Mouse (Mus musculus) liver, embryonic 14.5 days (tissue): Measurements from ENCODE around the gene Snx12. TPM values are rescaled to one million over a fixed set of nuclear protein-coding genes. Genes with fewer than 3 reads are reported as not detected.

Experiments used
- ATAC-seq: fragments of 200-750 bp; cut with Nextera tagmentation; 2 replicates; pipeline ENCODE4 v1.8.0; 2017; ENCODE audit warnings: moderate number of reproducible peaks, mild to moderate bottlenecking, moderate library complexity; ENCODE audit not compliant: insufficient read depth
- DNase-seq, 3 experiments: peaks; one replicate each; pipeline ENCODE4 v3.0.0-alpha.2; 2012 to 2013; ENCODE audit warnings: low read depth in 3 of 3, low spot score in 3 of 3
- H3K27ac ChIP-seq: fragments of 300-500 bp; sonication (generic); 2 replicates; pipeline ENCODE4 v1.5.1; 2014; ENCODE audit warnings: moderate library complexity, mild to moderate bottlenecking, control low read depth, inconsistent platforms
- H3K27me3 ChIP-seq: fragments of 300-500 bp; sonication (generic); 2 replicates; pipeline ENCODE4 v1.6.1; 2014; ENCODE audit warnings: mild to moderate bottlenecking, low read length, moderate library complexity; ENCODE audit not compliant: control insufficient read depth, insufficient read depth
- H3K36me3 ChIP-seq: fragments of 300-500 bp; sonication (generic); replicated peaks from 2 replicates; pipeline ENCODE4 v1.6.1; 2014; ENCODE audit warnings: low read depth; ENCODE audit not compliant: control insufficient read depth, insufficient read depth
- H3K4me1 ChIP-seq, 2 experiments: fragments of 200-500 bp in 1 of 2; fragments of 300-500 bp in 1 of 2; sonication (generic) in 1 of 2; replicated peaks; 2 replicates each; pipeline ENCODE4 v1.6.1; 2012 to 2014; ENCODE audit warnings: antibody characterized with exemption in 1 of 2, inconsistent platforms in 1 of 2, low read length in 1 of 2; ENCODE audit not compliant: control insufficient read depth in 2 of 2, insufficient read depth in 2 of 2
- H3K4me2 ChIP-seq: fragments of 300-500 bp; sonication (generic); 2 replicates; pipeline ENCODE4 v1.6.1; 2014; ENCODE audit warnings: low read depth, mild to moderate bottlenecking, control low read depth, moderate library complexity
- H3K4me3 ChIP-seq, 2 experiments: fragments of 200-500 bp in 1 of 2; fragments of 300-500 bp in 1 of 2; sonication (generic) in 1 of 2; 2 replicates each; pipeline ENCODE4 v1.5.1; 2012 to 2014; ENCODE audit warnings: low read depth in 2 of 2, low read length in 2 of 2, mild to moderate bottlenecking in 2 of 2, control low read depth in 1 of 2, inconsistent platforms in 1 of 2, moderate library complexity in 1 of 2; ENCODE audit not compliant: insufficient read depth in 1 of 2
- H3K9ac ChIP-seq: fragments of 300-500 bp; sonication (generic); replicated peaks from 2 replicates; pipeline ENCODE4 v1.6.1; 2014; ENCODE audit warnings: mild to moderate bottlenecking, control low read depth, moderate library complexity
- H3K9me3 ChIP-seq: fragments of 300-500 bp; sonication (generic); 2 replicates; pipeline ENCODE4 v1.6.1; 2016; ENCODE audit warnings: low read length, mixed read lengths; ENCODE audit not compliant: control insufficient read depth
- CTCF ChIP-seq: IDR thresholded peaks from 2 replicates; pipeline ENCODE4 v1.5.1; 2016; ENCODE audit warnings: antibody characterized with exemption, low read depth, control low read depth
- EP300 ChIP-seq: IDR thresholded peaks from 2 replicates; pipeline ENCODE4 v1.6.1; 2016; ENCODE audit warnings: antibody characterized with exemption, low read depth
- WGBS: fragments of 180-500 bp; shearing (Covaris S2); extraction: QIAGEN DNeasy Blood & Tissue Kit; methylation state at CpG from one replicate; pipeline ENCODE4 v1.1.7; 2014; ENCODE audit not compliant: insufficient replicate concordance; 5-methylcytosine and 5-hydroxymethylcytosine counted together
- polyA plus RNA-seq, 2 experiments: library from polyadenylated mRNA; depleted of rRNA in 1 of 2; stranded (reverse) in 1 of 2; unstranded in 1 of 2; fragments of >200 nt; fragmentation: Nextera tagmentation in 1 of 2; extraction: Ambion mirVana in 1 of 2; gene quantifications; 2 replicates each; pipeline versions ENCODE4 v1.2.1 to v1.2.3; 2012 to 2014

Gene Snx12
- polyA plus RNA-seq, 2 experiments, result 11.3 to 15.9 TPM

- DNase-seq (no peak), ATAC-seq (no peak)
- no peak for TF ChIP-seq CTCF
- TF ChIP-seq EP300, result no peak
- H3K4me2 ChIP-seq, result no peak within 1 kb of the TSS
- H3K4me3 ChIP-seq, result no peak within 1 kb of the TSS
- H3K9me3 ChIP-seq, result no peaks in the 10 kb centered on the region
- no peaks in the 10 kb centered on the region for H3K36me3 ChIP-seq
- H3K4me1 ChIP-seq, result peaks cover 0 to 11% of the 10 kb centered on the region in 2 experiments; a peak in 2 of 4 replicates
- 69% methylated on average over 1 of the region's 1 CpGs for WGBS
- no peak within 1 kb of the TSS for H3K27ac ChIP-seq
- no peaks in the 10 kb centered on the region; the same call in 1 of the 2 replicates for H3K27me3 ChIP-seq
- no peak within 1 kb of the TSS for H3K9ac ChIP-seq
Measured at GRCm38 (mm10) chrX:101263892-101264291, 41.5 kb upstream of the Snx12 start, which contains the start of gene Gm614. TSS of gene Gm614 (minus strand) at chrX:101263992.

GRCm38 (mm10) chrX:101260441-101261325 lies 38.3 kb upstream of the Snx12 start:
- Histone ChIP-seq H3K9me3 (no peaks in the 10 kb centered on the region), H3K9ac (no peak overlapping the region), H3K36me3 (no peaks in the 10 kb centered on the region), H3K4me2 (no peak overlapping the region), H3K27me3 (no peaks in the 10 kb centered on the region), H3K4me1 (peaks cover 0 to 6% of the 10 kb centered on the region in 2 experiments; a peak in 1 of 4 replicates), H3K27ac (no peak overlapping the region), H3K4me3 (no peak overlapping the region)
- no peak for DNase-seq
- 29% methylated on average over 13 of the region's 13 CpGs for whole genome bisulfite sequencing
- TF ChIP-seq CTCF (no peak), EP300 (no peak)
- peak; percentile 16; the same call in 1 of the 2 replicates for ATAC-seq

GRCm38 (mm10) chrX:101256603-101257002 lies 34.2 kb upstream of the Snx12 start:
- Histone ChIP-seq H3K4me3 (no peak overlapping the region), H3K36me3 (no peaks in the 10 kb centered on the region), H3K4me1 (peaks cover 0 to 9% of the 10 kb centered on the region in 2 experiments; a peak in 1 of 4 replicates), H3K9ac (no peak overlapping the region), H3K9me3 (no peaks in the 10 kb centered on the region), H3K27ac (no peak overlapping the region), H3K4me2 (no peak overlapping the region), H3K27me3 (no peaks in the 10 kb centered on the region)
- ATAC-seq (no peak), DNase-seq (no peak)
- TF ChIP-seq CTCF (peak; percentile 49), EP300 (no peak)
- 83% methylated on average over 13 of the region's 13 CpGs for WGBS

- Histone ChIP-seq H3K27me3 (no peaks in the 10 kb centered on the region), H3K4me2 (peak overlapping the region; percentile 62), H3K4me1 (0 out of 4 replicates have a peak, but pooled peaks cover 0 to 7% of the 10 kb centered on the region in 2 experiments), H3K4me3 (peak overlapping the region; percentile 67 to 80), H3K36me3 (no peaks in the 10 kb centered on the region), H3K27ac (peak overlapping the region; percentile 59), H3K9ac (peak overlapping the region; percentile 80), H3K9me3 (no peaks in the 10 kb centered on the region)
- 10% methylated on average over 26 of the region's 26 CpGs for WGBS
- DNase-seq (no peak), ATAC-seq (peak; percentile 42)
- TF ChIP-seq CTCF, result no peak
- TF ChIP-seq EP300, result no peak
Measured at GRCm38 (mm10) chrX:101254740-101255139, 32.4 kb upstream of the Snx12 start.
